Mouse (Mus musculus) liver, postnatal 0 days (tissue): ENCODE results near the gene Gabbr2. TPM values are rescaled to one million over a fixed set of nuclear protein-coding genes. Genes with fewer than 3 reads are reported as not detected.

Source experiments
- ATAC-seq: fragments of 200-750 bp; cut with Nextera tagmentation; 2 replicates; pipeline ENCODE4 v1.8.0; 2017; ENCODE audit warnings: mild to moderate bottlenecking, moderate library complexity
- DNase-seq: peaks from one replicate; pipeline ENCODE4 v3.0.0-alpha.2; 2016
- H3K27ac ChIP-seq: fragments of 300-500 bp; sonication (generic); 2 replicates; pipeline ENCODE4 v1.5.1; 2014; ENCODE audit warnings: antibody characterized with exemption, moderate library complexity, mild to moderate bottlenecking, low read depth
- H3K27me3 ChIP-seq: fragments of 300-500 bp; sonication (generic); 2 replicates; pipeline ENCODE4 v1.6.1; 2014; ENCODE audit warnings: low read length, control low read depth, mixed read lengths; ENCODE audit not compliant: insufficient read depth
- H3K36me3 ChIP-seq: fragments of 300-500 bp; sonication (generic); replicated peaks from 2 replicates; pipeline ENCODE4 v1.6.1; 2014; ENCODE audit warnings: mild to moderate bottlenecking, control low read depth, low read length, moderate library complexity, mixed read lengths; ENCODE audit not compliant: insufficient read depth
- H3K4me1 ChIP-seq: fragments of 300-500 bp; sonication (generic); 2 replicates; pipeline ENCODE4 v1.6.1; 2014; ENCODE audit warnings: antibody characterized with exemption, mild to moderate bottlenecking, control low read depth; ENCODE audit not compliant: insufficient read depth
- H3K4me2 ChIP-seq: fragments of 300-500 bp; sonication (generic); 2 replicates; pipeline ENCODE4 v1.6.1; 2014; ENCODE audit warnings: low read depth, mild to moderate bottlenecking, low read length, moderate library complexity, mixed read lengths
- H3K4me3 ChIP-seq: fragments of 300-500 bp; sonication (generic); 2 replicates; pipeline ENCODE4 v1.5.1; 2014; ENCODE audit warnings: low read depth, low read length
- H3K9ac ChIP-seq: fragments of 300-500 bp; sonication (generic); replicated peaks from 2 replicates; pipeline ENCODE4 v1.6.1; 2014; ENCODE audit warnings: mild to moderate bottlenecking, moderate library complexity
- H3K9me3 ChIP-seq: fragments of 300-500 bp; sonication (generic); 2 replicates; pipeline ENCODE4 v1.6.1; 2016; ENCODE audit warnings: mild to moderate bottlenecking, control low read depth, low read length, mixed read lengths
- CTCF ChIP-seq: sonication (generic); IDR thresholded peaks from 2 replicates; pipeline ENCODE4 v1.5.1; 2016; ENCODE audit warnings: antibody characterized with exemption, low read depth
- EP300 ChIP-seq: IDR thresholded peaks from 2 replicates; pipeline ENCODE4 v1.6.1; 2016; ENCODE audit warnings: antibody characterized with exemption, low read depth, mild to moderate bottlenecking
- WGBS: fragments of 180-500 bp; shearing (Covaris S2); extraction: QIAGEN DNeasy Blood & Tissue Kit; methylation state at CpG from one replicate; pipeline ENCODE4 v1.1.7; 2014; ENCODE audit not compliant: insufficient replicate concordance; 5-methylcytosine and 5-hydroxymethylcytosine counted together
- polyA plus RNA-seq: library from polyadenylated mRNA; unstranded; fragments of >200 nt; fragmentation: Nextera tagmentation; extraction: Ambion mirVana; gene quantifications from 2 replicates; pipeline ENCODE4 v1.2.1, GENCODE M21; 2015

Gene Gabbr2
- polyA plus RNA-seq, 1 experiment from 2014 or later = 0.20 TPM

GRCm38 (mm10) chr4:46772591-46772990, 219.1 kb downstream of the Gabbr2 start:
- no peak for ATAC-seq
- Histone ChIP-seq H3K4me3 (no peak overlapping the region), H3K36me3 (no peaks in the 10 kb centered on the region), H3K9ac (no peak overlapping the region), H3K9me3 (no peaks in the 10 kb centered on the region), H3K27ac (no peak overlapping the region), H3K4me2 (no peak overlapping the region), H3K4me1 (no peaks in the 10 kb centered on the region), H3K27me3 (no peaks in the 10 kb centered on the region)
- DNase-seq = no peak
- 86% methylated on average over 2 of the region's 2 CpGs for WGBS
- no peak for TF ChIP-seq CTCF

- no peak overlapping the region for H3K27ac ChIP-seq
- no peak overlapping the region for H3K4me2 ChIP-seq
- DNase-seq (no peak), ATAC-seq (no peak)
- H3K9ac ChIP-seq = no peak overlapping the region
- H3K27me3 ChIP-seq = no peaks in the 10 kb centered on the region
- H3K4me3 ChIP-seq = no peak overlapping the region
- H3K36me3 ChIP-seq = no peaks in the 10 kb centered on the region
- no peaks in the 10 kb centered on the region for H3K4me1 ChIP-seq
- no peaks in the 10 kb centered on the region for H3K9me3 ChIP-seq
- WGBS = 77% methylated on average over 12 of the region's 12 CpGs
- TF ChIP-seq CTCF = no peak
- no peak for TF ChIP-seq EP300
Measured at GRCm38 (mm10) chr4:46771116-46771515, 220.6 kb downstream of the Gabbr2 start.

DNA sequence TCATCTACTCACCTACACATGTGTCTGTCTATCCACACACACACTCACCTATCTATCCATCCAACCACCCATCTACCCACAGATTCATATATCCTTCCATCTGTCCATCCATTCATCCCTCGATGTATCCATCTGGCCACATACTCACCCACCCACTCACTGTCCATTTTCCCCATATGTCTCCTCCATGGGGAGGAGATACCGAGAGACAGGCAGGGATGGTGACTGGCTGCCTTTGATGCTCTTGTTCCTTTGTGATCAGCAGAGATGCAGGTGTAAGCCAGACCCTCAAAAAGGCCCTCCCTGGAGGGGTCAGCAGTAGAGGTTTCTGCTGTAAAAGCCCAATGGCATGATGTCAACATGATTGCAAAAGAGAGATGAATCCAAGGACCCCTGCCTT, 221.0 kb downstream of the Gabbr2 start:
- H3K9ac ChIP-seq = no peak overlapping the region
- no peak overlapping the region for H3K27ac ChIP-seq
- no peak overlapping the region for H3K4me3 ChIP-seq
- TF ChIP-seq EP300 (no peak), CTCF (no peak)
- H3K36me3 ChIP-seq = no peaks in the 10 kb centered on the region
- 77% methylated on average over 2 of the region's 2 CpGs for WGBS
- DNase-seq (no peak), ATAC-seq (no peak)
- H3K9me3 ChIP-seq = no peaks in the 10 kb centered on the region
- no peaks in the 10 kb centered on the region for H3K27me3 ChIP-seq
- no peak overlapping the region for H3K4me2 ChIP-seq
- H3K4me1 ChIP-seq = no peaks in the 10 kb centered on the region

DNA sequence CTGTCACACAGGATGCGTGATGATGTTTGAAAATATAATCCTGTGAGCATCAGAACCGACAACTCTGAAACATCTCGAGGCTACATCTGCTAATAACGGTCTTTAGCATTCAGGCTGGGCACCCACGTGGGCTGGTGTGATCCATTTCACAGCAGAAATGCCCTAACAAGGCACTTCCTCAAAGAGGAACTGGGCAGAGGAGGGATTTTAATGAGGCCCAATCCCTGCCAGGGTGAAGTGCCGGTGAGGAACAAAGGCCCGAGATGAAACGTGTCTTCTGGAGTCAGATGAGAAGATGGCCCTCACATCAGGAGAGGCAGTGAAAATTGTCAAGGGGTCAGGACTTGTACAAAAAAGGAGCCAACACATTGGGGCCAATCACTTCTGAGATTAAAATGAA, 221.6 kb downstream of the Gabbr2 start:
- ATAC-seq = no peak

GRCm38 (mm10) chr4:46766326-46766725, 225.3 kb downstream of the Gabbr2 start:
- no peaks in the 10 kb centered on the region for H3K9me3 ChIP-seq
- no peak overlapping the region for H3K9ac ChIP-seq
- no peaks in the 10 kb centered on the region for H3K4me1 ChIP-seq
- ATAC-seq (no peak), DNase-seq (no peak)
- H3K4me2 ChIP-seq = no peak overlapping the region
- H3K27me3 ChIP-seq = no peaks in the 10 kb centered on the region
- no peak overlapping the region for H3K27ac ChIP-seq
- TF ChIP-seq CTCF = no peak
- H3K4me3 ChIP-seq = no peak overlapping the region
- 80% methylated on average over 7 of the region's 7 CpGs for WGBS
- H3K36me3 ChIP-seq = no peaks in the 10 kb centered on the region

More for the DNA sequence above, 221.6 kb downstream of the Gabbr2 start:
- Histone ChIP-seq H3K4me3 (no peak overlapping the region), H3K4me2 (no peak overlapping the region), H3K27ac (no peak overlapping the region), H3K4me1 (no peaks in the 10 kb centered on the region), H3K9ac (no peak overlapping the region), H3K27me3 (no peaks in the 10 kb centered on the region), H3K9me3 (no peaks in the 10 kb centered on the region), H3K36me3 (no peaks in the 10 kb centered on the region)
- 59% methylated on average over 8 of the region's 8 CpGs for WGBS
- TF ChIP-seq EP300 (no peak), CTCF (no peak)
- no peak for DNase-seq

GRCm38 (mm10) chr4:46759838-46760237, 231.8 kb downstream of the Gabbr2 start:
- Histone ChIP-seq H3K9ac (no peak overlapping the region), H3K27ac (no peak overlapping the region), H3K4me3 (no peak overlapping the region), H3K36me3 (no peaks in the 10 kb centered on the region), H3K4me1 (no peaks in the 10 kb centered on the region), H3K4me2 (no peak overlapping the region), H3K27me3 (no peaks in the 10 kb centered on the region), H3K9me3 (no peaks in the 10 kb centered on the region)
- DNase-seq = no peak
- no peak for TF ChIP-seq EP300
- TF ChIP-seq CTCF = no peak
- 69% methylated on average over 1 of the region's 1 CpGs for WGBS
- ATAC-seq = no peak
